Mouse (Mus musculus) kidney, postnatal 0 days (tissue): ENCODE results near the gene Ccdc88c. TPM values are rescaled to one million over a fixed set of nuclear protein-coding genes. Genes with fewer than 3 reads are reported as not detected.

Source experiments
- ATAC-seq: fragments of 200-750 bp; cut with Nextera tagmentation; replicated peaks from 2 replicates; pipeline ENCODE4 v1.8.0; 2017; ENCODE audit warnings: low read depth, moderate number of reproducible peaks, moderate TSS enrichment, moderate library complexity; ENCODE audit not compliant: low FRiP score
- DNase-seq: peaks from one replicate; pipeline ENCODE4 v3.0.0-alpha.2; 2016; ENCODE audit warnings: low spot score
- H3K27ac ChIP-seq: fragments of 300-500 bp; sonication (generic); 2 replicates; pipeline ENCODE4 v1.5.1; 2014; ENCODE audit warnings: mild to moderate bottlenecking
- H3K27me3 ChIP-seq: fragments of 300-500 bp; sonication (generic); 2 replicates; pipeline ENCODE4 v1.6.1; 2014; ENCODE audit warnings: low read length, mixed read lengths; ENCODE audit not compliant: insufficient read depth
- H3K36me3 ChIP-seq: fragments of 300-500 bp; sonication (generic); 2 replicates; pipeline ENCODE4 v1.6.1; 2014; ENCODE audit warnings: low read length, mixed read lengths; ENCODE audit not compliant: insufficient read depth
- H3K4me1 ChIP-seq: fragments of 300-500 bp; sonication (generic); replicated peaks from 2 replicates; pipeline ENCODE4 v1.6.1; 2014; ENCODE audit warnings: antibody characterized with exemption, low read length, mixed read lengths; ENCODE audit not compliant: insufficient read depth
- H3K4me2 ChIP-seq: fragments of 300-500 bp; sonication (generic); 2 replicates; pipeline ENCODE4 v1.6.1; 2014; ENCODE audit warnings: mild to moderate bottlenecking, low read length, moderate library complexity, mixed read lengths
- H3K4me3 ChIP-seq: fragments of 300-500 bp; sonication (generic); replicated peaks from 2 replicates; pipeline ENCODE4 v1.5.1; 2014; ENCODE audit warnings: low read depth, low read length
- H3K9ac ChIP-seq: fragments of 300-500 bp; sonication (generic); 2 replicates; pipeline ENCODE4 v1.6.1; 2014; ENCODE audit warnings: low read depth, low read length
- H3K9me3 ChIP-seq: fragments of 300-500 bp; sonication (generic); replicated peaks from 2 replicates; pipeline ENCODE4 v1.6.1; 2016; ENCODE audit warnings: low read length, inconsistent platforms, mixed read lengths
- CTCF ChIP-seq: IDR thresholded peaks from 2 replicates; pipeline ENCODE4 v1.5.1; 2016; ENCODE audit warnings: antibody characterized with exemption, low read depth, mild to moderate bottlenecking, moderate library complexity
- WGBS: fragments of 180-500 bp; shearing (Covaris S2); extraction: QIAGEN DNeasy Blood & Tissue Kit; methylation state at CpG from one replicate; pipeline ENCODE4 v1.1.7; 2014; 5-methylcytosine and 5-hydroxymethylcytosine counted together
- polyA plus RNA-seq: library from polyadenylated mRNA; unstranded; fragments of >200 nt; fragmentation: Nextera tagmentation; extraction: Ambion mirVana; gene quantifications from 2 replicates; pipeline ENCODE4 v1.2.1, GENCODE M21; 2015

Ccdc88c gene
- polyA plus RNA-seq: 7.6 and 7.8 TPM in 2 replicates

DNA sequence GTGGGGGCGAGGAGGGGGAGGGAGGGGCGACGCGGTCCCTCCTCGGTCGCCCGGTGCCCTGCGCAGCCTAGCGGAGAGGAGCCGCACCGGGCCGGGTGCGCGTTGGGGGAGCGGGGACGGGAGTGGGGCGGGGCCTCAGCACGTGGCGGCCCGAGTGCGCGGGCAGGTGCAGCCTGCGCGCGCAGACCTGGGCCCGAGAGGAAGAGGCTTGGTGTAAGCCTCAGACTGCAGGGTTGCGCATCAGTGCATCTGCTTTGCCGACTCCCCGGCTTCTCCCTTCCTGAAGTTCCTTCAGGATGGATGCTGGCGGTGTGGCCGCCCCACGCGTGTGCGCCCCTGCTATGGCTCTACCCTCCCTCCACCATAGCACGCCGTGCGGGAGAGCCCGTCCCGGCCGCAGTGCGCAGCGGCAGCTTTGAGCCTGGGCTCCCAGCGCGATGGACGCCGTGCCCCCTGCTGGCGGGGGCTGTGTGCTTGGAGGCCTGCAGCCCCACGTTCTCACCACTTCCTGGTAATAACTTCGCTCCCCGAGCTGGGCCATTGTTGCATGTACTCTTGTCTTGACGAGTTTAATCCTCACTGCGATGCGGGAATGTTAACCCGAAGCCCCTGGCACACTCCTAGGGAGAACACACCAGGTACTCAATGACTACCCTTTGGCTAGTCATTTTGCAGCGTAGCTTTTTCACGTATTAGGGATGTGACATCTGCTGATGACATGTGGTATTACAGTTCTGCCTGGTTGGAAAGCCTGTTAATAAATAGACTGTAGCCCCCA lies at the start of gene Ccdc88c:
Gene Ccdc88c (minus strand): TSS at position 103 of the 778 bp plus-strand sequence.
- Histone ChIP-seq H3K9ac (peak within 1 kb of the TSS; percentile 79), H3K9me3 (no peaks in the 10 kb centered on the region), H3K4me2 (peak within 1 kb of the TSS; percentile 90), H3K27ac (peak within 1 kb of the TSS; percentile 86), H3K4me1 (peaks cover 4% of the 10 kb centered on the region; the same call in 1 of the 2 replicates), H3K36me3 (no peaks in the 10 kb centered on the region), H3K4me3 (peak within 1 kb of the TSS; percentile 80), H3K27me3 (no peaks in the 10 kb centered on the region)
- DNase-seq (peak; percentile 91), ATAC-seq (peak; percentile 90)
- TF ChIP-seq CTCF: peak; percentile 78
- under 1% methylated on average over 32 of the region's 56 CpGs for WGBS

DNA sequence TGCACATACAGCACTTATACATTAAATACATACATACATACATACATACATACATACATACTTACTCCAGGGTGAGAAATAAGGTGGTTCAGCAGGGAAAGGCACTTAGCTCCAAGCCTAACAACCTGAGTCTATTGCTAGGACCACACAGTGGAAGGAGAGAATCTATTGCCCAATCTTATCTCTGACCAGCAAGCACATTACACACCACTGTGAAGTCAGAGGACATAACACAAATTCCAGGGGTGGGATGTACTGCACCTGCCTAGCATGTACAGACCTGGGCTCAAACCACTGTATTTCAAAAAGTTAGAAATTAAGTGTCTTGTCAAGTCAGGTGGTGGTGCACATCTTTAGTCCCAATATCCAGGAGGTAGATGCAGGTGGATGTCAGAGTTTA lies 49.1 kb upstream of the Ccdc88c start:
- DNase-seq (no peak), ATAC-seq (no peak)
- H3K36me3 ChIP-seq: no peaks in the 10 kb centered on the region
- H3K9ac ChIP-seq: no peak overlapping the region
- H3K4me2 ChIP-seq: no peak overlapping the region
- no peaks in the 10 kb centered on the region for H3K27me3 ChIP-seq
- H3K4me3 ChIP-seq: no peak overlapping the region
- peaks cover 4% of the 10 kb centered on the region; the same call in 1 of the 2 replicates for H3K4me1 ChIP-seq
- no peaks in the 10 kb centered on the region for H3K9me3 ChIP-seq
- H3K27ac ChIP-seq: no peak overlapping the region
- no peak for TF ChIP-seq CTCF

DNA sequence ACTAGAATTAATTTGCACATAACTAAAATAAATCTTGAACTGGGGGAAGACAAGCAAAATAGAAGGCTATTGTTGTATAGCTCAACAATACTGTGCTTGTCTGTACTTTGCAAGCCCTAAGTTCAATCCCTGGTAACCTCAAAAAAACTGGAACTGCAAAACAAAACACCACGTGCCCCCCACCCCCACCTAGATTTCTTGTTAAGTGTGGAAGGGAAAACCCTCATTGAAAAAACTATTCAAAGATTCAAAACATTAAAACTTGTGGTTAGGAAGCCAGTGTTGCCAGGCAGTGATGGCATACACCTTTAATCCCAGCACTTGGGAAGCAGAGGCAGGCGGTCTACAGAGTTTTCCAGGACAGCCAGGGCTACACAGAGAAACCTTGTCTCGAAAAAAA lies 46.6 kb upstream of the Ccdc88c start:
- Histone ChIP-seq H3K4me3 (no peak overlapping the region), H3K27ac (no peak overlapping the region), H3K36me3 (no peaks in the 10 kb centered on the region), H3K4me1 (no peaks in the 10 kb centered on the region), H3K27me3 (no peaks in the 10 kb centered on the region), H3K4me2 (no peak overlapping the region), H3K9me3 (no peaks in the 10 kb centered on the region), H3K9ac (no peak overlapping the region)
- TF ChIP-seq CTCF: no peak
- WGBS: 74% methylated on average over 3 of the region's 3 CpGs
- ATAC-seq (no peak), DNase-seq (no peak)

DNA sequence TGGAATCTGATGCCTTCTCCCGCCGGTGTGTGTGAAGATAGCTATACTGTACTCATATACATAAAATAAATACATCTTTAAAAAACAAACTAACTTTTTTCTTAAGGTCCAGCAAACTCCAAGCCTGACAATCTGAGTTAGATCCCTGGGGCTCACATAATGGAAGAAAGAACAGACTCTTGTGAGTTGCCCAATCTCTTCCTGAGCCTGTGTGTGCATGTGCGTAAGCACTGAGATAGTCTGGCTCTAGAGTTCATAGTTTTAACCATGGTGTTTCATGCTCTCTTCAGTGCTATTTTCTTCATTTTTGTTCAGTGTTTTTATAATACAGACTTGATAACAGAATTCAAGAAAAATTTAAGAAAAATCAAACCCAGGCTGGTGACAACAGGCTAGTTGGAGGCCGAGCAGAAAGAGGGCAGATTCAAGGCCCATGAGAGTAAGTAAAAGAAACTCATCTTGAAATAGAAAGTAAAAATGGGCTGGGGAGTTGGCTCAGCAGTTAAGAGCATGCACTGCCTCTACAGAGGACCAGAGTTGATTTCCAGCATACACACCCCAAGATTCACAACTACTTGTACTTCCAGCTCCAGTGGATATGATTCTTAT lies 46.1 kb upstream of the Ccdc88c start:
- DNase-seq (no peak), ATAC-seq (no peak)
- WGBS: 92% methylated on average over 4 of the region's 4 CpGs
- Histone ChIP-seq H3K36me3 (no peaks in the 10 kb centered on the region), H3K9ac (no peak overlapping the region), H3K4me1 (no peaks in the 10 kb centered on the region), H3K4me2 (no peak overlapping the region), H3K27ac (no peak overlapping the region), H3K9me3 (no peaks in the 10 kb centered on the region), H3K4me3 (no peak overlapping the region), H3K27me3 (no peaks in the 10 kb centered on the region)
- no peak for TF ChIP-seq CTCF

DNA sequence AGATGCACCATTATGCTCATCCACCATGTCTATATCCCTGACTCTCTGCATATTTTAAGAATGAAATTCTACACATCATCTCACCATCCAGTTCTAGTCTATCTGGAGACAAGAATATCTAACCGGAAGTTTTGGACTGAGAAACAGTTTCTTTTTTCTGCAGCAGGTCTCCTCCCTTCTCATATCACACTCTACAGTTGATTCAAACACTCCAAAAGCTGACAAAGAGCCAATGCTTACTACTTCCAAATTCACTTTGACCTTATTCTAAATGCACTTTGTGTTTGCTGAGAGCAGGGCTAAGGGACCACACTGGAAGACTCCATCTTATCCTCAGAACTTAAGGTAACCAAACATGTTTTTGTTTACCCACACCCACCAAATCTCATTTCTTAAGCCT lies 41.0 kb upstream of the Ccdc88c start:
- Histone ChIP-seq H3K4me2 (no peak overlapping the region), H3K9ac (no peak overlapping the region), H3K4me1 (no peaks in the 10 kb centered on the region), H3K36me3 (0 out of 2 replicates have a peak, but pooled peaks cover 7% of the 10 kb centered on the region), H3K27me3 (no peaks in the 10 kb centered on the region), H3K9me3 (no peaks in the 10 kb centered on the region), H3K4me3 (no peak overlapping the region), H3K27ac (no peak overlapping the region)
- no peak for DNase-seq
- 80% methylated on average over 1 of the region's 1 CpGs for WGBS
- ATAC-seq: no peak
- TF ChIP-seq CTCF: no peak

DNA sequence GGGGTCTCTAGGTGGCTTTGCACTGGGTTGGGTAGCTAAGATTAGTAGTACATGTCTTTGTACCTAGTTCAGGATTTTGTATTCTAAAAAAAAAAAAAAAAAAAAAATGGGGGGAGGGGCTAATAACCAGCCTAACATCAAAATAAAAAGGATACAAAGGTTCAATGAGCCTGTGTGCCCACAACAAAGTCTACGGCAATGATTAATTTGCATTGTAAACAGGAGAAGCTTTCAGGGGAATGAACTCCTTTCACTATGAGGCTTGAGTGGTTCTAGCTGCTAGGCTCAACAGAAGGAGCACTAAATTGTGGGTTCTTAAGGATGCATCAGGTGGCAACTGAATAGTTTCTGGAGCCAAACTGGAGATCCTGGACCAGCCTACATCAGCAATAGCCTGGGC lies 37.5 kb upstream of the Ccdc88c start:
- H3K36me3 ChIP-seq: peaks cover 17% of the 10 kb centered on the region
- no peak for ATAC-seq
- no peak overlapping the region for H3K27ac ChIP-seq
- H3K4me3 ChIP-seq: no peak overlapping the region
- WGBS: 83% methylated on average over 1 of the region's 1 CpGs
- no peak for DNase-seq
- no peaks in the 10 kb centered on the region for H3K9me3 ChIP-seq
- no peaks in the 10 kb centered on the region for H3K4me1 ChIP-seq
- no peak overlapping the region for H3K9ac ChIP-seq
- no peak overlapping the region for H3K4me2 ChIP-seq
- TF ChIP-seq CTCF: no peak
- H3K27me3 ChIP-seq: no peaks in the 10 kb centered on the region
